Mouse (Mus musculus) embryonic facial prominence, embryonic 15.5 days (tissue): Measurements from ENCODE around the gene Azin2. TPM values are rescaled to one million over a fixed set of nuclear protein-coding genes. Genes with fewer than 3 reads are reported as not detected.
A peak's percentile ranks its signal among the peaks of the same experiment; 100 is the strongest.

ENCODE experiments used
- ATAC-seq: fragments of 200-750 bp; cut with Nextera tagmentation; 2 replicates; pipeline ENCODE4 v1.8.0; 2017; ENCODE audit warnings: low read depth, moderate TSS enrichment; ENCODE audit not compliant: insufficient number of reproducible peaks, low FRiP score, low TSS enrichment
- H3K27ac ChIP-seq: fragments of 300-500 bp; sonication (generic); replicated peaks from 2 replicates; pipeline ENCODE4 v1.5.1; 2015; ENCODE audit warnings: mild to moderate bottlenecking, inconsistent platforms
- H3K27me3 ChIP-seq: fragments of 300-500 bp; sonication (generic); 2 replicates; pipeline ENCODE4 v1.6.1; 2015; ENCODE audit warnings: inconsistent platforms
- H3K36me3 ChIP-seq: fragments of 300-500 bp; sonication (generic); 2 replicates; pipeline ENCODE4 v1.6.1; 2015; ENCODE audit warnings: mild to moderate bottlenecking, inconsistent platforms
- H3K4me1 ChIP-seq: fragments of 300-500 bp; sonication (generic); 2 replicates; pipeline ENCODE4 v1.6.1; 2015; ENCODE audit warnings: inconsistent platforms
- H3K4me2 ChIP-seq: fragments of 300-500 bp; sonication (generic); replicated peaks from 2 replicates; pipeline ENCODE4 v1.6.1; 2015; ENCODE audit warnings: mild to moderate bottlenecking, inconsistent platforms
- H3K4me3 ChIP-seq: fragments of 300-500 bp; sonication (generic); replicated peaks from 2 replicates; pipeline ENCODE4 v1.5.1; 2015; ENCODE audit warnings: mild to moderate bottlenecking, inconsistent platforms
- H3K9ac ChIP-seq: fragments of 300-500 bp; sonication (generic); 2 replicates; pipeline ENCODE4 v1.6.1; 2015; ENCODE audit warnings: inconsistent platforms
- H3K9me3 ChIP-seq: fragments of 300-500 bp; sonication (generic); replicated peaks from 2 replicates; pipeline ENCODE4 v1.6.1; 2016; ENCODE audit warnings: inconsistent platforms
- WGBS: fragments of 180-500 bp; shearing (Covaris S2); methylation state at CpG from one replicate; pipeline ENCODE4 v1.1.7; 2015; 5-methylcytosine and 5-hydroxymethylcytosine counted together
- polyA plus RNA-seq: library from polyadenylated mRNA; unstranded; fragments of >200 nt; fragmentation: Nextera tagmentation; extraction: Ambion mirVana; gene quantifications from 2 replicates; pipeline ENCODE4 v1.2.1, GENCODE M21; 2015

The Azin2 gene
- polyA plus RNA-seq, 1 experiment from 2014 or later: 32.1 TPM

- 70% methylated on average over 7 of the region's 7 CpGs for WGBS
- H3K9ac ChIP-seq: no peak overlapping the region
- no peaks in the 10 kb centered on the region for H3K27me3 ChIP-seq
- H3K4me1 ChIP-seq: no peaks in the 10 kb centered on the region
- H3K4me2 ChIP-seq: no peak overlapping the region
- H3K36me3 ChIP-seq: no peaks in the 10 kb centered on the region
- no peak for ATAC-seq
- H3K9me3 ChIP-seq: no peaks in the 10 kb centered on the region
- H3K4me3 ChIP-seq: no peak overlapping the region
- no peak overlapping the region for H3K27ac ChIP-seq
These were observed 29.5 kb downstream of the Azin2 start for GRCm38 (mm10) chr4:128932783-128933182.

DNA sequence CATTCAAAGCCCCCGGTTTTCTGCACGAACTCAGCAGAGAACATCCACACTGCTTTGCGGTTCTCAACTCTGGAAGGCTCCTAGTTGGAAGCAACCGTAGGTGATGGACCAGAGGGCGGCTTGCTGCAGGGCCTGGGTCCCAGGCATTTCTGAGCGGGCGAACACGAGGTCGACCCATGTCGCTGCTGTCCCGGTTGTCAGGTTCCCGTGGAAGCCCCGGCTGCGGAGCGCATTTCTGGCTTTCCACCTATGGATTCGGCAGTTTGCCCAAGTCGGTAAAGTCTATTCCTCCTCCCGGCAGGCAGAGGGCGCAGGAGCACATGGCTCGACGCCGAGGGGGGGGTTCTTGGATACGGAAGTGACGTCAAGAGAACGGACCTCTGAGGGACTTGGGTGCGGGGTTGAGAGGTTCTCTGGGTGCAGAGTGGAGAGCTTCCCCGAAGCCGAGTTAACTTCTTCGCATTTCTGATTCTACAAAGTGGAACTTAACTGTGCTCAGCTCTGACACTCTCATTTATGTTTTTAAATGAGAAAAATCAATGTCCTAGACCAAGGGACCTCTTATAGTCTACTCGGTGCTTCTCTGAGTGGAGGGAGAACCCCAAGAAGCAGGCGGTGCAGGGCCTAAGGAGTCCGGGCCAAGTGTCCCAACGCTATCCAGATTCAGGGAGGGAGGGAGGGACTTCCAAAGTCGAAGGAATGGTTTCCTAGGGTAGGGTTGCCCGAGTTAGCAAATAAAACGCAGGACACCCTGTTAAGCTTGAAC lies 37.2 kb downstream of the Azin2 start:
- peak overlapping the region; percentile 31; the same call in 1 of the 2 replicates for H3K9ac ChIP-seq
- peak; percentile 83; the same call in 1 of the 2 replicates for ATAC-seq
- no peaks in the 10 kb centered on the region for H3K36me3 ChIP-seq
- peak overlapping the region; percentile 66 for H3K4me2 ChIP-seq
- WGBS: 12% methylated on average over 36 of the region's 36 CpGs
- no peaks in the 10 kb centered on the region for H3K27me3 ChIP-seq
- peaks cover 14% of the 10 kb centered on the region; the same call in 1 of the 2 replicates for H3K4me1 ChIP-seq
- H3K4me3 ChIP-seq: peak overlapping the region; percentile 41
- 0 out of 2 replicates have a peak overlapping the region, but pooled peaks have one; percentile 22 for H3K27ac ChIP-seq
- H3K9me3 ChIP-seq: no peaks in the 10 kb centered on the region

- Histone ChIP-seq H3K27me3 (no peaks in the 10 kb centered on the region), H3K4me3 (no peak overlapping the region), H3K9ac (no peak overlapping the region), H3K4me2 (no peak overlapping the region), H3K4me1 (peaks cover 18% of the 10 kb centered on the region; the same call in 1 of the 2 replicates), H3K27ac (no peak overlapping the region), H3K36me3 (no peaks in the 10 kb centered on the region), H3K9me3 (no peaks in the 10 kb centered on the region)
- ATAC-seq: no peak
- WGBS: 89% methylated on average over 3 of the region's 3 CpGs
These were observed 38.6 kb downstream of the Azin2 start for GRCm38 (mm10) chr4:128923603-128924002.

DNA sequence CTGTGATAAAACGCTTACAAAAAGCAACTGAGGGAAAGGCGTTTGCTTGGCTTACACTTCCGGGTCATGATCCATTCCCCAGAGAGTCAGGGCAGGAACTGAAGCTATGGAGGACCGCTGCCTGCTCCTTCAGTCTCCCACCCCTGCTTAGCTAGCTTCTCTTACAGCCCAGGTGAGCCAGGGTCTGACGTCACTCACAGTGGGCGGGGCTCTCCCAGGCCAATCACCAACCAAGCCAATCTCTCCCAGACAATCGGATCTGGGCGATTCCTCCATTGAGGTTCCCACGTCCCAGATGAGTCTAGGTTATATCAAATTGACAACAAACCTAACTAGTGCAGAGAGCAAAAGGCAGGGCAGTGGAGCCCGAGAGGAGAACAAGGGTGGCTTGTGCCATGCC lies 43.1 kb downstream of the Azin2 start:
- H3K9ac ChIP-seq: no peak overlapping the region
- WGBS: 22% methylated on average over 10 of the region's 10 CpGs

GRCm38 (mm10) chr4:128918187-128918586 lies 44.1 kb downstream of the Azin2 start:
- Histone ChIP-seq H3K27ac (no peak overlapping the region), H3K9me3 (no peaks in the 10 kb centered on the region), H3K4me1 (peaks cover 7% of the 10 kb centered on the region; the same call in 1 of the 2 replicates), H3K36me3 (no peaks in the 10 kb centered on the region), H3K4me3 (no peak overlapping the region), H3K9ac (no peak overlapping the region), H3K4me2 (no peak overlapping the region), H3K27me3 (no peaks in the 10 kb centered on the region)
- no peak for ATAC-seq
- 60% methylated on average over 3 of the region's 3 CpGs for WGBS

More for the DNA sequence above, 43.1 kb downstream of the Azin2 start:
- H3K4me1 ChIP-seq: peaks cover 7% of the 10 kb centered on the region; the same call in 1 of the 2 replicates
- H3K36me3 ChIP-seq: no peaks in the 10 kb centered on the region
- H3K4me3 ChIP-seq: no peak overlapping the region
- H3K4me2 ChIP-seq: no peak overlapping the region
- ATAC-seq: no peak
- H3K27ac ChIP-seq: no peak overlapping the region
- H3K9me3 ChIP-seq: no peaks in the 10 kb centered on the region
- no peaks in the 10 kb centered on the region for H3K27me3 ChIP-seq

- H3K27ac ChIP-seq: no peak overlapping the region
These were observed 44.5 kb downstream of the Azin2 start for GRCm38 (mm10) chr4:128917756-128918155.

DNA sequence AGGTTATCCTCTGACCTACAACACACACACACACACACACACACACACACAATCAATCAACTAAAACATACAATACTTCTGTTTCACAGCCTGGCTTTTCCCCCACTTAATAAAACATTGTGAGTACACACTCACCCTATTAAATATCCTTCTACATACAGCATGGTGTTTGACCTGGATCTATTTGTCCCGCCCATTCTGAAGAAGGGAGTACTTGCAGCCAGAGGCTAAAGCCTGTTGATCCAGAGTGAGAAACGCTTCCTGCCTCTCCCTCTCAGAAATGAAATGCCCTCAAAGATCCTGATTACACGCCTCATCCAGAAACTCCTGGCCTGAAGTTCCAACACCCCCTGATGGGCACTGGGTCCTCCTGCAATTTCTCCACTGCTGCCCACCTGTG lies 45.1 kb downstream of the Azin2 start:
- 61% methylated on average over 3 of the region's 3 CpGs for WGBS

More at GRCm38 (mm10) chr4:128917756-128918155, 44.5 kb downstream of the Azin2 start:
- Histone ChIP-seq H3K9me3 (no peaks in the 10 kb centered on the region), H3K9ac (no peak overlapping the region), H3K36me3 (no peaks in the 10 kb centered on the region), H3K4me1 (peaks cover 7% of the 10 kb centered on the region; the same call in 1 of the 2 replicates), H3K4me3 (no peak overlapping the region), H3K27me3 (no peaks in the 10 kb centered on the region), H3K4me2 (no peak overlapping the region)
- 79% methylated on average over 6 of the region's 6 CpGs for WGBS
- no peak for ATAC-seq

GRCm38 (mm10) chr4:128913794-128914193 lies 48.4 kb downstream of the Azin2 start:
- 17% methylated on average over 4 of the region's 4 CpGs for WGBS
- Histone ChIP-seq H3K27ac (no peak overlapping the region), H3K9me3 (no peaks in the 10 kb centered on the region), H3K9ac (no peak overlapping the region), H3K4me1 (peaks cover 4% of the 10 kb centered on the region; the same call in 1 of the 2 replicates), H3K27me3 (no peaks in the 10 kb centered on the region), H3K4me3 (no peak overlapping the region), H3K4me2 (no peak overlapping the region), H3K36me3 (peaks cover 17% of the 10 kb centered on the region; the same call in 1 of the 2 replicates)
- no peak for ATAC-seq

More for the DNA sequence above, 45.1 kb downstream of the Azin2 start:
- peaks cover 7% of the 10 kb centered on the region; the same call in 1 of the 2 replicates for H3K4me1 ChIP-seq
- H3K4me2 ChIP-seq: no peak overlapping the region
- no peak for ATAC-seq
- no peaks in the 10 kb centered on the region for H3K27me3 ChIP-seq
- H3K27ac ChIP-seq: no peak overlapping the region
- H3K9ac ChIP-seq: no peak overlapping the region
- no peaks in the 10 kb centered on the region for H3K9me3 ChIP-seq
- no peaks in the 10 kb centered on the region for H3K36me3 ChIP-seq
- no peak overlapping the region for H3K4me3 ChIP-seq

DNA sequence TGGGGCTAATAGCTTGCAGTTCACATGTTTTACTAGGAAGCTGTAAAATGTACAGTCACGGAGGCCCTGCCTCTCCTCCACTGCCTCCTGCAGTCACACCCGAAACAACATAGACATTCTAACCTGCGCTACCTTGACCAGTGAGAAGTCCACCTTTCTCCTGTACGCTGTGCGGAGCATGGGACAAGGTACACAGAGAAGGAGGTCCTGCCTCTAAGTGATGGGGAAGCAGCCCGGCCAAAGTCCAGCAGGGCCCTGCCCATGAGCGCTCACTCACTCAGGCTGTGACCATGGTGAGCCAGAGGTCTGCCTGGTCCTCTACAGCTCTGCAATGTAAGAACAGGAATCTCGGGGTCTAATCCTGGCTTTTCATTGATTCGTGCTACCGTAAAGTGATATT lies 50.2 kb downstream of the Azin2 start:
- WGBS: 87% methylated on average over 10 of the region's 10 CpGs
- Histone ChIP-seq H3K36me3 (peaks cover 17% of the 10 kb centered on the region; the same call in 1 of the 2 replicates), H3K27me3 (no peaks in the 10 kb centered on the region), H3K4me1 (peaks cover 6% of the 10 kb centered on the region; the same call in 1 of the 2 replicates), H3K9me3 (no peaks in the 10 kb centered on the region), H3K9ac (no peak overlapping the region), H3K4me3 (no peak overlapping the region), H3K27ac (no peak overlapping the region), H3K4me2 (no peak overlapping the region)
- ATAC-seq: no peak

DNA sequence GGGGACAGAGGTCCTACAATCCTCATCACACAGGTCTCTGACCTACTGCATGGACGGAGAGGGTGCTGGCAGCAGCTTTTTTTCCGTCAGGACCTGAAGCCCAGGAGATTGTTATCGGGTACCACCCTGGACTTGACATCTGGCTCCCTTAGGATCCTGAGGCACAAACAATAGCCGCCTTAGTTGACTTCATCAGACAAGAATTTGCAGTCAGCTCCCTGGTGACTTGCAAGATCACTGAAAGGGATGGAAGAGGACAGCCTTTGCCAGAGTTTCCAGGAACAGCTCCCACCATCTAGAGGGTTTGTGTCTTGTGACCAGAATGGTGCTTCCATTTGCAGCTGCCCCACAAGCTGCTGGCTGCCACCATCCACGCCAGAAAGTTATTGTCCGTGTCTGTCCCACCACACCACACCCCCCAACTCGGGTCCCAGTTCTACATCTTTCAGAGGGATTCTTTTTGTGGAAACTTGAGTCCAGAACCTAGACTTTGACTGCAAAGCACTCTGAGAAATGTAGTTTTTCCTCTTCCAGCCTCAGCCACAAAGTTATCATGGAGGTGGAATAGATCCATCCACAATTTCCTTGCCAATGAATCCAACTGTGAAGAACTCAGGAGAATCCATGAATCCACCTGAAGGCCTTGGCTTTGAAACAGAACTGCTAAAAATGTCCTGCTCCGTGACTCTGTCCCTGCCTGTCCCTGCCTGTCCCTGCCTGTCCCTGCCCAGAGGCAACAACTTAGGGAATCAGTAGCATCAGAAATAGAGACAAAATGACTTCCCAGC lies 51.8 kb downstream of the Azin2 start:
- WGBS: 72% methylated on average over 8 of the region's 8 CpGs
- H3K4me1 ChIP-seq: peaks cover 17% of the 10 kb centered on the region
- ATAC-seq: no peak
- H3K9me3 ChIP-seq: no peaks in the 10 kb centered on the region
- H3K4me2 ChIP-seq: no peak overlapping the region
- H3K27me3 ChIP-seq: no peaks in the 10 kb centered on the region
- no peak overlapping the region for H3K4me3 ChIP-seq
- H3K27ac ChIP-seq: no peak overlapping the region
- peaks cover 17% of the 10 kb centered on the region; the same call in 1 of the 2 replicates for H3K36me3 ChIP-seq
- no peak overlapping the region for H3K9ac ChIP-seq

DNA sequence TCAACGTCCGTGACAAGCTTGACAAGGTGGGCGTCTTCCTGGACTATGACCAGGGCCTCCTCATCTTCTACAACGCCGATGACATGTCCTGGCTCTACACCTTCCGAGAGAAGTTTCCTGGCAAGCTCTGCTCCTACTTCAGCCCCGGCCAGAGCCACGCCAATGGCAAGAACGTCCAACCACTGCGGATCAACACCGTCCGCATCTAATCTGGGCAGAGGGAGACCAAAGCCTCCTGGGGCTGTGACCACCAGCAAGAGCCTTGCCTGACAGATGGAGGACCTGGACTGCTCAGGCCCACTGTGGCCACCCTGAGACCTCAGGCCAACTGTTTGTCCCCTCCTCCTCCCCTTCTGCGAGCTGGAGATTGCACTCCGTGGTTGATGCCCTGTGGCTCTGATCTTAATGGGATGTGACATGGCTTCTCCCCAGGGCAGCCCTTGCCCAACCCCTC lies 52.8 kb downstream of the Azin2 start:
- no peaks in the 10 kb centered on the region for H3K27me3 ChIP-seq
- H3K4me2 ChIP-seq: no peak overlapping the region
- no peak overlapping the region for H3K9ac ChIP-seq
- H3K4me1 ChIP-seq: peaks cover 28% of the 10 kb centered on the region
- H3K27ac ChIP-seq: no peak overlapping the region
- H3K9me3 ChIP-seq: no peaks in the 10 kb centered on the region
- 87% methylated on average over 14 of the region's 14 CpGs for WGBS
- H3K4me3 ChIP-seq: no peak overlapping the region
- H3K36me3 ChIP-seq: peaks cover 17% of the 10 kb centered on the region; the same call in 1 of the 2 replicates
- ATAC-seq: no peak
